Mouse (Mus musculus) cerebellum, adult 9-10 months (tissue): ENCODE data around the gene Kcnh7.

Source experiments
- DNase-seq: peaks from one replicate; pipeline ENCODE4 v3.0.0; 2022

Kcnh7 gene

GRCm38 (mm10) chr2:62644891-62645290 is 539.2 kb downstream of the Kcnh7 start:
- DNase-seq = no peak
